Mouse (Mus musculus) liver, embryonic 11.5 days (tissue): ENCODE data around the gene Zfp579. TPM values are rescaled to one million over a fixed set of nuclear protein-coding genes. Genes with fewer than 3 reads are reported as not detected.

Source experiments
- ATAC-seq: fragments of 200-750 bp; cut with Nextera tagmentation; replicated peaks from 2 replicates; pipeline ENCODE4 v1.8.0; 2017; ENCODE audit warnings: moderate number of reproducible peaks, mild to moderate bottlenecking, moderate TSS enrichment, moderate library complexity; ENCODE audit not compliant: low FRiP score
- DNase-seq: peaks from one replicate; pipeline ENCODE4 v3.0.0-alpha.2; 2017; ENCODE audit warnings: low spot score
- H3K27ac ChIP-seq: fragments of 300-500 bp; sonication (generic); 2 replicates; pipeline ENCODE4 v1.5.1; 2014; ENCODE audit warnings: mild to moderate bottlenecking, low read depth, low read length, control low read depth
- H3K27me3 ChIP-seq: fragments of 300-500 bp; sonication (generic); replicated peaks from 2 replicates; pipeline ENCODE4 v1.6.1; 2014; ENCODE audit warnings: low read length, mixed read lengths; ENCODE audit not compliant: control insufficient read depth, insufficient read depth
- H3K36me3 ChIP-seq: fragments of 300-500 bp; sonication (generic); 2 replicates; pipeline ENCODE4 v1.6.1; 2014; ENCODE audit warnings: mild to moderate bottlenecking, low read length, moderate library complexity, mixed read lengths; ENCODE audit not compliant: control insufficient read depth, insufficient read depth
- H3K4me1 ChIP-seq: fragments of 300-500 bp; sonication (generic); replicated peaks from 2 replicates; pipeline ENCODE4 v1.6.1; 2014; ENCODE audit warnings: low read length, mixed read lengths; ENCODE audit not compliant: control insufficient read depth, insufficient read depth
- H3K4me2 ChIP-seq: fragments of 300-500 bp; sonication (generic); 2 replicates; pipeline ENCODE4 v1.6.1; 2014; ENCODE audit warnings: mild to moderate bottlenecking, control low read depth, moderate library complexity
- H3K4me3 ChIP-seq: fragments of 300-500 bp; sonication (generic); 2 replicates; pipeline ENCODE4 v1.5.1; 2014; ENCODE audit warnings: low read depth, low read length, control low read depth
- H3K9ac ChIP-seq: fragments of 300-500 bp; sonication (generic); 2 replicates; pipeline ENCODE4 v1.6.1; 2014; ENCODE audit warnings: low read depth, low read length, control low read depth
- H3K9me3 ChIP-seq: fragments of 300-500 bp; sonication (generic); 2 replicates; pipeline ENCODE4 v1.6.1; 2016; ENCODE audit warnings: low read length, inconsistent platforms, mixed read lengths; ENCODE audit not compliant: control insufficient read depth
- WGBS: fragments of 180-500 bp; shearing (Covaris S2); extraction: QIAGEN DNeasy Blood & Tissue Kit; methylation state at CpG from one replicate; pipeline ENCODE4 v1.1.7; 2014; 5-methylcytosine and 5-hydroxymethylcytosine counted together
- polyA plus RNA-seq: library from polyadenylated mRNA; unstranded; fragments of >200 nt; fragmentation: Nextera tagmentation; extraction: Ambion mirVana; gene quantifications from 2 replicates; pipeline ENCODE4 v1.2.1, GENCODE M21; 2014

The Zfp579 gene
- polyA plus RNA-seq, 1 experiment from 2014 or later: 16.8 TPM

GRCm38 (mm10) chr7:4942673-4943072, 53.3 kb downstream of the Zfp579 start:
- Histone ChIP-seq H3K9ac (no peak overlapping the region), H3K27me3 (0 out of 2 replicates have a peak, but pooled peaks cover 2% of the 10 kb centered on the region), H3K4me2 (no peak overlapping the region), H3K4me3 (no peak overlapping the region), H3K27ac (no peak overlapping the region), H3K9me3 (no peaks in the 10 kb centered on the region), H3K36me3 (no peaks in the 10 kb centered on the region), H3K4me1 (0 out of 2 replicates have a peak, but pooled peaks cover 3% of the 10 kb centered on the region)
- WGBS: 44% methylated on average over 5 of the region's 5 CpGs
- ATAC-seq (no peak), DNase-seq (no peak)

- Histone ChIP-seq H3K27ac (no peak overlapping the region), H3K4me2 (no peak overlapping the region), H3K9me3 (no peaks in the 10 kb centered on the region), H3K4me3 (no peak overlapping the region), H3K9ac (no peak overlapping the region), H3K36me3 (no peaks in the 10 kb centered on the region), H3K4me1 (0 out of 2 replicates have a peak, but pooled peaks cover 3% of the 10 kb centered on the region), H3K27me3 (0 out of 2 replicates have a peak, but pooled peaks cover 2% of the 10 kb centered on the region)
- DNase-seq (peak; percentile 80), ATAC-seq (0 out of 2 replicates have a peak, but pooled peaks have one; percentile 37)
- WGBS: 19% methylated on average over 9 of the region's 9 CpGs
These were observed 55.9 kb downstream of the Zfp579 start for GRCm38 (mm10) chr7:4940068-4940479.

- peaks cover 3% of the 10 kb centered on the region; the same call in 1 of the 2 replicates for H3K9me3 ChIP-seq
- ATAC-seq: 0 out of 2 replicates have a peak, but pooled peaks have one; percentile 44
- WGBS: 29% methylated on average over 2 of the region's 2 CpGs
- no peaks in the 10 kb centered on the region for H3K36me3 ChIP-seq
- H3K4me3 ChIP-seq: no peak overlapping the region
- H3K9ac ChIP-seq: no peak overlapping the region
- H3K4me1 ChIP-seq: 0 out of 2 replicates have a peak, but pooled peaks cover 1% of the 10 kb centered on the region
- H3K27me3 ChIP-seq: 0 out of 2 replicates have a peak, but pooled peaks cover 2% of the 10 kb centered on the region
- H3K27ac ChIP-seq: no peak overlapping the region
- H3K4me2 ChIP-seq: no peak overlapping the region
- DNase-seq: no peak
These were observed 57.5 kb downstream of the Zfp579 start for GRCm38 (mm10) chr7:4938456-4938855.

- ATAC-seq (no peak), DNase-seq (no peak)
- H3K4me2 ChIP-seq: no peak overlapping the region
- H3K4me3 ChIP-seq: no peak overlapping the region
- H3K9me3 ChIP-seq: peaks cover 3% of the 10 kb centered on the region; the same call in 1 of the 2 replicates
- no peaks in the 10 kb centered on the region for H3K36me3 ChIP-seq
- no peaks in the 10 kb centered on the region for H3K4me1 ChIP-seq
- H3K27me3 ChIP-seq: no peaks in the 10 kb centered on the region
- H3K9ac ChIP-seq: no peak overlapping the region
- H3K27ac ChIP-seq: no peak overlapping the region
- 66% methylated on average over 11 of the region's 11 CpGs for WGBS
These were observed 58.6 kb downstream of the Zfp579 start for GRCm38 (mm10) chr7:4937392-4937791.

- no peak for ATAC-seq
These were observed 59.1 kb downstream of the Zfp579 start for GRCm38 (mm10) chr7:4936832-4937231.

GRCm38 (mm10) chr7:4934160-4934914, 61.6 kb downstream of the Zfp579 start:
- no peak for ATAC-seq
- Histone ChIP-seq H3K27ac (no peak overlapping the region), H3K4me2 (no peak overlapping the region), H3K27me3 (no peaks in the 10 kb centered on the region), H3K36me3 (no peaks in the 10 kb centered on the region), H3K9me3 (peaks cover 3% of the 10 kb centered on the region; the same call in 1 of the 2 replicates), H3K4me1 (no peaks in the 10 kb centered on the region), H3K4me3 (no peak overlapping the region), H3K9ac (no peak overlapping the region)
- WGBS: 78% methylated on average over 4 of the region's 4 CpGs
- no peak for DNase-seq

More at GRCm38 (mm10) chr7:4936832-4937231, 59.1 kb downstream of the Zfp579 start:
- Histone ChIP-seq H3K4me3 (no peak overlapping the region), H3K27ac (no peak overlapping the region), H3K27me3 (no peaks in the 10 kb centered on the region), H3K9ac (no peak overlapping the region), H3K4me2 (no peak overlapping the region), H3K4me1 (no peaks in the 10 kb centered on the region), H3K9me3 (peaks cover 3% of the 10 kb centered on the region; the same call in 1 of the 2 replicates), H3K36me3 (no peaks in the 10 kb centered on the region)
- no peak for DNase-seq
- 75% methylated on average over 10 of the region's 10 CpGs for WGBS

Other genes with a start within 250 kb of the Zfp579 start
- 111 and 116 TPM in 2 replicates for gene Cox6b2, start 243.1 kb downstream of the Zfp579 start, polyA plus RNA-seq
- not detected in 2 replicates for gene Fam71e2, start 224.9 kb downstream of the Zfp579 start, polyA plus RNA-seq
- 0.12 TPM in 1 of 2 replicates, not detected in the other for gene Il11, start 213.3 kb downstream of the Zfp579 start, polyA plus RNA-seq
- gene Tmem190, start 213.2 kb downstream of the Zfp579 start, polyA plus RNA-seq: 0.86 TPM in 1 of 2 replicates, not detected in the other
- gene Tmem238, start 206.5 kb downstream of the Zfp579 start, polyA plus RNA-seq: 12.2 and 12.4 TPM in 2 replicates
- 218 and 238 TPM in 2 replicates for gene Rpl28, start 203.3 kb downstream of the Zfp579 start, polyA plus RNA-seq
- 367 and 402 TPM in 2 replicates for gene Ube2s, start 183.6 kb downstream of the Zfp579 start, polyA plus RNA-seq
- gene Shisa7, start 151.5 kb downstream of the Zfp579 start, polyA plus RNA-seq: 0.03 and 0.11 TPM in 2 replicates
- 5.2 and 5.3 TPM in 2 replicates for gene Isoc2b, start 125.9 kb downstream of the Zfp579 start, polyA plus RNA-seq
- gene Isoc2a, start 119.0 kb downstream of the Zfp579 start, polyA plus RNA-seq: 1.3 and 1.4 TPM in 2 replicates
- 0.22 TPM in 1 of 2 replicates, not detected in the other for gene Gm36210, start 89.6 kb downstream of the Zfp579 start, polyA plus RNA-seq
- 3.3 and 3.5 TPM in 2 replicates for gene Zfp628, start 80.9 kb downstream of the Zfp579 start, polyA plus RNA-seq
- gene Nat14, start 74.1 kb downstream of the Zfp579 start, polyA plus RNA-seq: 1.4 and 1.5 TPM in 2 replicates
- gene Ssc5d, start 70.4 kb downstream of the Zfp579 start, polyA plus RNA-seq: 0.70 and 0.82 TPM in 2 replicates
- gene Sbk2, start 31.8 kb downstream of the Zfp579 start, polyA plus RNA-seq: 0.22 TPM in 1 of 2 replicates, not detected in the other
- not detected in 2 replicates for gene Sbk3, start 25.0 kb downstream of the Zfp579 start, polyA plus RNA-seq
- gene Zfp524, start 18.3 kb upstream of the Zfp579 start, polyA plus RNA-seq: 13.9 and 14.0 TPM in 2 replicates
- 37.1 and 40.8 TPM in 2 replicates for gene Fiz1, start 18.5 kb upstream of the Zfp579 start, polyA plus RNA-seq
- 1.8 and 3.3 TPM in 2 replicates for gene Gm44973, start 19.3 kb upstream of the Zfp579 start, polyA plus RNA-seq
- 3.5 and 4.5 TPM in 2 replicates for gene Zfp865, start 24.2 kb upstream of the Zfp579 start, polyA plus RNA-seq
- 4.1 and 5.2 TPM in 2 replicates for gene Ccdc106, start 24.4 kb upstream of the Zfp579 start, polyA plus RNA-seq
- 0.22 TPM in 1 of 2 replicates, not detected in the other for gene 4632433K11Rik, start 38.0 kb upstream of the Zfp579 start, polyA plus RNA-seq
- 2.4 and 2.6 TPM in 2 replicates for gene Zfp784, start 42.3 kb upstream of the Zfp579 start, polyA plus RNA-seq
- 11.5 and 14.1 TPM in 2 replicates for gene Zfp580, start 55.4 kb upstream of the Zfp579 start, polyA plus RNA-seq
- gene U2af2, start 66.0 kb upstream of the Zfp579 start, polyA plus RNA-seq: 169 TPM in 2 replicates
- gene Epn1, start 84.1 kb upstream of the Zfp579 start, polyA plus RNA-seq: 82.9 and 88.9 TPM in 2 replicates
- not detected in 2 replicates for gene Rfpl4, start 120.8 kb upstream of the Zfp579 start, polyA plus RNA-seq
- gene Rasl2-9, start 129.8 kb upstream of the Zfp579 start, polyA plus RNA-seq: 0.26 and 0.66 TPM in 2 replicates
- not detected in 2 replicates for gene Vmn1r55, start 153.5 kb upstream of the Zfp579 start, polyA plus RNA-seq
- gene Vmn1r56, start 200.6 kb upstream of the Zfp579 start, polyA plus RNA-seq: not detected in 2 replicates
- gene Vmn1r57, start 222.3 kb upstream of the Zfp579 start, polyA plus RNA-seq: not detected in 2 replicates